Mouse (Mus musculus) hindbrain, postnatal 0 days (tissue): Measurements from ENCODE around the gene Mesd. TPM values are rescaled to one million over a fixed set of nuclear protein-coding genes. Genes with fewer than 3 reads are reported as not detected.

ENCODE experiments used
- ATAC-seq: fragments of 200-750 bp; cut with Nextera tagmentation; 2 replicates; pipeline ENCODE4 v1.8.0; 2017; ENCODE audit warnings: mild to moderate bottlenecking, moderate TSS enrichment, moderate library complexity
- DNase-seq: peaks from one replicate; pipeline ENCODE4 v3.0.0-alpha.2; 2015; ENCODE audit warnings: low spot score
- H3K27ac ChIP-seq: fragments of 300-500 bp; sonication (generic); 2 replicates; pipeline ENCODE4 v1.5.1; 2014; ENCODE audit warnings: mild to moderate bottlenecking
- H3K27me3 ChIP-seq: fragments of 300-500 bp; sonication (generic); 2 replicates; pipeline ENCODE4 v1.6.1; 2014; ENCODE audit warnings: low read length, mixed read lengths; ENCODE audit not compliant: insufficient read depth
- H3K36me3 ChIP-seq: fragments of 300-500 bp; sonication (generic); 2 replicates; pipeline ENCODE4 v1.6.1; 2014; ENCODE audit warnings: low read length, mixed read lengths; ENCODE audit not compliant: insufficient read depth
- H3K4me1 ChIP-seq: fragments of 300-500 bp; sonication (generic); 2 replicates; pipeline ENCODE4 v1.6.1; 2014; ENCODE audit warnings: antibody characterized with exemption, low read length, mixed read lengths; ENCODE audit not compliant: insufficient read depth
- H3K4me2 ChIP-seq: fragments of 300-500 bp; sonication (generic); 2 replicates; pipeline ENCODE4 v1.6.1; 2014; ENCODE audit warnings: low read depth, mild to moderate bottlenecking, low read length, moderate library complexity, mixed read lengths
- H3K4me3 ChIP-seq: fragments of 300-500 bp; sonication (generic); 2 replicates; pipeline ENCODE4 v1.5.1; 2014; ENCODE audit warnings: low read length
- H3K9ac ChIP-seq: fragments of 300-500 bp; sonication (generic); replicated peaks from 2 replicates; pipeline ENCODE4 v1.6.1; 2014; ENCODE audit warnings: mild to moderate bottlenecking, low read length, moderate library complexity, mixed read lengths
- H3K9me3 ChIP-seq: fragments of 300-500 bp; sonication (generic); 2 replicates; pipeline ENCODE4 v1.6.1; 2016; ENCODE audit warnings: low read length, mixed read lengths
- CTCF ChIP-seq: IDR thresholded peaks from 2 replicates; pipeline ENCODE4 v1.5.1; 2016; ENCODE audit warnings: antibody characterized with exemption, control low read depth, low read depth
- WGBS: fragments of 180-500 bp; shearing (Covaris S2); extraction: QIAGEN DNeasy Blood & Tissue Kit; methylation state at CpG from one replicate; pipeline ENCODE4 v1.1.7; 2014; 5-methylcytosine and 5-hydroxymethylcytosine counted together
- polyA plus RNA-seq: library from polyadenylated mRNA; unstranded; fragments of >200 nt; fragmentation: Nextera tagmentation; extraction: Ambion mirVana; gene quantifications from 2 replicates; pipeline ENCODE4 v1.2.1, GENCODE M21; 2015
- total RNA-seq: library from RNA; depleted of rRNA; stranded (reverse); fragments of >200 nt; gene quantifications from 2 replicates; pipeline ENCODE4 v1.2.3, GENCODE M21; 2014

The Mesd gene
- total and polyA plus RNA-seq, 2 experiments from 2014 or later = 20.4 to 83.8 TPM

DNA sequence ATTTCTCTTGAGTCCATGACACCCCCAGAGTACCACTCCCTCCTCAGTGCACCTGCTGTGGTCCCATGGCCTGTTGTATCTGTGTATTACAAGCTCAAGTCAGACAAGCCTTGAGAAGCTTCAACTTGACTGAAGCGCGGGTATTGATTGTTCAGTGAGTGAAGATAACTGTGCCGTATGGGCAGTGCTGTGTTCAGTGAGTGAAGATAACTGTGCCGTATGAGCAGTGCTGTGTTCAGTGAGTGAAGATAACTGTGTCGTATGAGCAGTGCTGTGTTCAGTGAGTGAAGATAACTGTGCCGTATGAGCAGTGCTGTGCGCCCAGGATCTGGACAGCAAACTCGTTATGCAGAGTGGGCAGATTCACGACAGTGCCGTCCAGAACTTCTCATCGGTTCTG is 14.0 kb downstream of the Mesd start:
- Histone ChIP-seq H3K27ac (no peak overlapping the region), H3K9me3 (no peaks in the 10 kb centered on the region), H3K4me3 (no peak overlapping the region), H3K4me2 (no peak overlapping the region), H3K36me3 (peaks cover 35% of the 10 kb centered on the region), H3K27me3 (no peaks in the 10 kb centered on the region), H3K4me1 (peaks cover 7% of the 10 kb centered on the region), H3K9ac (no peak overlapping the region)
- 94% methylated on average over 11 of the region's 11 CpGs for WGBS
- no peak for DNase-seq
- no peak for TF ChIP-seq CTCF
- ATAC-seq = no peak

GRCm38 (mm10) chr7:83900519-83900918 is 16.3 kb downstream of the Mesd start:
- TF ChIP-seq CTCF = no peak
- WGBS = 85% methylated on average over 3 of the region's 3 CpGs
- no peak overlapping the region for H3K27ac ChIP-seq
- H3K4me3 ChIP-seq = no peak overlapping the region
- no peaks in the 10 kb centered on the region for H3K27me3 ChIP-seq
- H3K4me2 ChIP-seq = no peak overlapping the region
- no peaks in the 10 kb centered on the region for H3K9me3 ChIP-seq
- no peaks in the 10 kb centered on the region for H3K4me1 ChIP-seq
- ATAC-seq (no peak), DNase-seq (no peak)
- H3K9ac ChIP-seq = no peak overlapping the region
- peaks cover 35% of the 10 kb centered on the region for H3K36me3 ChIP-seq

GRCm38 (mm10) chr7:83901425-83901824 is 17.2 kb downstream of the Mesd start:
- H3K27ac ChIP-seq = no peak overlapping the region
- WGBS = 84% methylated on average over 4 of the region's 4 CpGs
- H3K9me3 ChIP-seq = no peaks in the 10 kb centered on the region
- peaks cover 31% of the 10 kb centered on the region for H3K36me3 ChIP-seq
- H3K4me1 ChIP-seq = no peaks in the 10 kb centered on the region
- H3K4me3 ChIP-seq = no peak overlapping the region
- ATAC-seq (no peak), DNase-seq (no peak)
- no peaks in the 10 kb centered on the region for H3K27me3 ChIP-seq
- no peak for TF ChIP-seq CTCF
- H3K9ac ChIP-seq = no peak overlapping the region
- H3K4me2 ChIP-seq = no peak overlapping the region

DNA sequence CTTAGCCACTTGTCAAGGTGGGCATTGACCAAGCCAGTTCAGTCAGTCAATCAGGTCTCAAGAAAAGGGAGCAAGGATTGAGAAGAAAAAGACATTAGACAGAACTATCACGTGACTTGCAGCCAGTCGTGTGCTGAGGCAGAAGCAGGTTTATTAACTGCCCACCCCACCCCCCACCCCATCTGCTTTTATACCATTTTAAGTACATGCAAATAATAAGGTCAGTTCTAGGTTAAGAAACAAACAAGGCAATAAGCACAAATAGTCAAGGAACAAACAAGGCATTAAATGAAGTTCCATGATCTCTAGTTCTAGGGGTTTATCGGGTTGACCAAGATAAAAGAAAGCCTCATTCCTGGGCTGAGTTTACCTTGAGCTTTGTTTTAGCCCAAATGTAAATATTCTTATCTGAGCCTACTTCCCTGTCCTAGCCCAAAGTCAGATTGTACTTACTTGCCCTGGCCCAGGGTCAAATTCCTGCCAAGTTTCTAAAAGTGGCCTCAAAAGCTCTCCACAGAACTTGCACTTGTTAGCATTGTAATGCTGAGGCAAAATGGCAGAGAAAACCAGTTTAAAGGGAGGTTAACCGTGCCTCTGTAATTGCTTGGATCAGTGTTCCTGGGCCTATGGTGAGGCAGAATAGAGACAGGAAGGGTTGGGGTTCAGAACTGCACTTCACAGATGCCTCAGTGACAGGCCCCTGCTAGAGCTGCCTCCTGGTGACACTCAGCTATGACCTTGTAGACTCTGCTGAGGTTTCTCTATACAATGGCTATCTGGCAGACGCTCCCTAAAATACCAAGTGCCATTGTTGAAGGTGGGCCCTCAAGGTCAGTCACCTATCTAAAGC is 18.3 kb downstream of the Mesd start:
- Histone ChIP-seq H3K9ac (no peak overlapping the region), H3K36me3 (peaks cover 30% of the 10 kb centered on the region), H3K27ac (no peak overlapping the region), H3K4me2 (no peak overlapping the region), H3K4me3 (no peak overlapping the region), H3K27me3 (no peaks in the 10 kb centered on the region), H3K4me1 (no peaks in the 10 kb centered on the region), H3K9me3 (no peaks in the 10 kb centered on the region)
- no peak for DNase-seq
- 75% methylated on average over 5 of the region's 5 CpGs for WGBS
- TF ChIP-seq CTCF = no peak
- ATAC-seq = no peak

- H3K4me1 ChIP-seq = no peaks in the 10 kb centered on the region
- H3K4me2 ChIP-seq = no peak overlapping the region
- H3K9me3 ChIP-seq = no peaks in the 10 kb centered on the region
- H3K4me3 ChIP-seq = no peak overlapping the region
- 96% methylated on average over 3 of the region's 3 CpGs for WGBS
- no peak for TF ChIP-seq CTCF
- no peak overlapping the region for H3K9ac ChIP-seq
- no peak for DNase-seq
- no peaks in the 10 kb centered on the region for H3K27me3 ChIP-seq
- ATAC-seq = no peak
- no peak overlapping the region for H3K27ac ChIP-seq
- H3K36me3 ChIP-seq = peaks cover 7% of the 10 kb centered on the region; the same call in 1 of the 2 replicates
Observed at GRCm38 (mm10) chr7:83904831-83905230, 20.6 kb downstream of the Mesd start.

DNA sequence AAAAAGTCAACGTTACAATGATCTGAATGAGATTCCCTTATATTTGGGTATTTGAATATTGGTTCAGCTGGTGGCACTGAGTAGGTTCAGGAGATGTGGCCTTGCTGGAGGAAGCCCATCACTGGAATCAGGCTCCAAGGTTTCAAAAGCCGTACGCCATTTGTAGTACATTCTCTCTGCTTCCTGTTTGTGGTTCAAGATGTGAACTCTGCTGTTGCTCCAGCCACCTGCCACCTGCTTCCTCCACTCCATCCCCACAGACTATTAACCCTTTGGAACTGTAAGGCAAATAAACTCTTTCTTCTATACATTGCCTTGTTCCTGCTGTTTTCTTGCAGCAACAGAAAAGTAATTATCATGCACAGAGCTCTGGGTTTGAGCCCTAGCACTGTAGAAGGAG is 27.6 kb downstream of the Mesd start:
- H3K4me1 ChIP-seq = no peaks in the 10 kb centered on the region
- H3K36me3 ChIP-seq = no peaks in the 10 kb centered on the region
- no peaks in the 10 kb centered on the region for H3K9me3 ChIP-seq
- 89% methylated on average over 3 of the region's 3 CpGs for WGBS
- DNase-seq = no peak
- no peak overlapping the region for H3K4me3 ChIP-seq
- ATAC-seq = no peak
- no peaks in the 10 kb centered on the region for H3K27me3 ChIP-seq
- H3K27ac ChIP-seq = no peak overlapping the region
- H3K4me2 ChIP-seq = no peak overlapping the region
- TF ChIP-seq CTCF = no peak
- H3K9ac ChIP-seq = no peak overlapping the region

- Histone ChIP-seq H3K9me3 (no peaks in the 10 kb centered on the region), H3K4me1 (no peaks in the 10 kb centered on the region), H3K4me2 (no peak overlapping the region), H3K9ac (no peak overlapping the region), H3K27ac (no peak overlapping the region), H3K4me3 (no peak overlapping the region), H3K27me3 (no peaks in the 10 kb centered on the region), H3K36me3 (no peaks in the 10 kb centered on the region)
- no peak for TF ChIP-seq CTCF
- DNase-seq = no peak
- 89% methylated on average over 6 of the region's 6 CpGs for WGBS
- no peak for ATAC-seq
Observed at GRCm38 (mm10) chr7:83913405-83913932, 29.2 kb downstream of the Mesd start.
